10 mouse cellular contexts compared by ENCODE assay signal in the genomic region with DNA sequence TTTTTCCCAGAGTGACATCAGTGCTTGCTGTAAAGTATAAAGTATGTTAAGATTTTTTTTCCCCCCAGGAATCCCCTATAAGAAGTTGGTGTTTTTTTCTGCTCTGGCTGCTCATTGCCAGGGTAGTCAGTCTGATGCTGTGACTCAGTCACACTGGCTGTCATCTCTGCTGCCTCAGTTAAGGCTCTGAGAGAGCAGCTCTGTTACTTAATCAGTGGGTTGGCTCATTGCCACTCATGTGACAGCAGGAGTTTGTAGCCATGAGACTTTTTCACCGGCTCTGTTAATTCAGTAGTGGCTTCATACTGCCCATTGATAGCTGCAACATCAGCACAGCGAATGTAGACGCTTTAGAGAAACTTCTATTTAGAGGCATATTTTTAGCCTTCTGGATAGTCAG.
DNase-seq lines count a peak whose midpoint lies in the region; ATAC-seq and TF ChIP-seq lines count a peak whose summit lies in the region.
"Had no signal": no experiment of that assay in that cellular context is flagged by ENCODE, and none has a peak within 500 bp of the region (broad histone marks: within the 10 kb centered on the region; RNA-seq: fewer than 3 reads in every experiment).

No protein-coding gene starts in this region.

- peak; percentile 42 to 56 for DNase-seq in cerebellum, adult 18-20 months
- no peak for DNase-seq in cerebellum, adult 8-10 months
- peak; percentile 59 for DNase-seq in kidney, adult 2 months
- peak; percentile 69 for DNase-seq in NIH3T3 (ENCODE audit: low read depth)
- DNase-seq in kidney, adult 9 months: peak; percentile 57
- DNase-seq in urinary bladder, postnatal 10 days (ENCODE audit: low spot score): no peak
- DNase-seq in spleen, postnatal 36 days (ENCODE audit: low spot score in 2 of 2): no peak

- no peaks in the 10 kb centered on the region for H3K27me3 ChIP-seq in kidney, adult 2 months (replicated peaks; ENCODE audit: control insufficient read depth, insufficient read depth, low read length)
- no peaks in the 10 kb centered on the region for H3K27me3 ChIP-seq in kidney, embryonic 15.5 days
- H3K27me3 ChIP-seq: embryonic facial prominence, embryonic 13.5 days; liver, embryonic 15.5 days had no signal

- no peak overlapping the region for H3K4me3 ChIP-seq in kidney, adult 2 months (ENCODE audit: insufficient read depth, low read depth, low read length)
- no peak overlapping the region for H3K4me3 ChIP-seq in kidney, embryonic 15.5 days (replicated peaks)
- H3K4me3 ChIP-seq: embryonic facial prominence, embryonic 13.5 days; liver, embryonic 15.5 days had no signal

- TF ChIP-seq POLR2A in kidney, adult 2 months (IDR thresholded peaks at IDR 0.05; ENCODE audit: low read depth, low read length): no peak

- no peaks in the 10 kb centered on the region for H3K9me3 ChIP-seq in kidney, embryonic 15.5 days (replicated peaks)
- H3K9me3 ChIP-seq: embryonic facial prominence, embryonic 13.5 days; liver, embryonic 15.5 days had no signal

- ATAC-seq in kidney, embryonic 15.5 days (replicated peaks; ENCODE audit: low FRiP score): no peak

- WGBS in kidney, adult 2 months: 63% methylated on average over 3 of the region's 3 CpGs
- 66% methylated on average over 3 of the region's 3 CpGs for WGBS in kidney, embryonic 15.5 days

- no peak for TF ChIP-seq CTCF in kidney, adult 2 months (conservative IDR thresholded peaks at IDR 0.05; ENCODE audit: insufficient read depth, insufficient read length, low read depth, low read length)

- H3K9ac ChIP-seq in kidney, embryonic 15.5 days: no peak overlapping the region
- H3K9ac ChIP-seq: embryonic facial prominence, embryonic 13.5 days; liver, embryonic 15.5 days had no signal

- H3K4me2 ChIP-seq in kidney, embryonic 15.5 days: no peak overlapping the region
- H3K4me2 ChIP-seq: embryonic facial prominence, embryonic 13.5 days; liver, embryonic 15.5 days had no signal

- no peaks in the 10 kb centered on the region for H3K36me3 ChIP-seq in kidney, adult 2 months (ENCODE audit: control insufficient read depth, insufficient read depth, low read length)
- no peaks in the 10 kb centered on the region for H3K36me3 ChIP-seq in kidney, embryonic 15.5 days
- H3K36me3 ChIP-seq: embryonic facial prominence, embryonic 13.5 days; liver, embryonic 15.5 days had no signal

- no peak overlapping the region for H3K27ac ChIP-seq in kidney, adult 2 months (ENCODE audit: insufficient read depth, low read depth, low read length)
- H3K27ac ChIP-seq in kidney, embryonic 15.5 days: no peak overlapping the region
- H3K27ac ChIP-seq: embryonic facial prominence, embryonic 13.5 days; liver, embryonic 15.5 days had no signal

- H3K4me1 ChIP-seq in kidney, adult 2 months (ENCODE audit: control insufficient read depth, insufficient read depth, low read length): no peaks in the 10 kb centered on the region
- no peaks in the 10 kb centered on the region for H3K4me1 ChIP-seq in kidney, embryonic 15.5 days
- H3K4me1 ChIP-seq: liver, embryonic 15.5 days had no signal

Comparison
In these comparisons a context has a peak if more than half of its experiments do, and no peak if none do; other contexts are left out.
1. DNase-seq: peak in cerebellum, adult 18-20 months (2 of 2), kidney, adult 2 months (single experiment), NIH3T3 (single experiment) and kidney, adult 9 months (single experiment); none in cerebellum, adult 8-10 months (single experiment), urinary bladder, postnatal 10 days (single experiment) and spleen, postnatal 36 days (0 of 2).